Mouse (Mus musculus) erythroblast, embryonic 14.5 days (primary cell): ENCODE data around the gene Sap25.

Experiments
- GATA1 ChIP-seq: IDR thresholded peaks from 2 replicates; pipeline ENCODE4 v1.6.1; 2012; ENCODE audit warnings: low read length, inconsistent platforms, mixed read lengths
- TAL1 ChIP-seq: IDR thresholded peaks from 3 replicates; pipeline ENCODE4 v1.6.1; 2012; ENCODE audit warnings: low read length, inconsistent platforms, mixed read lengths

DNA sequence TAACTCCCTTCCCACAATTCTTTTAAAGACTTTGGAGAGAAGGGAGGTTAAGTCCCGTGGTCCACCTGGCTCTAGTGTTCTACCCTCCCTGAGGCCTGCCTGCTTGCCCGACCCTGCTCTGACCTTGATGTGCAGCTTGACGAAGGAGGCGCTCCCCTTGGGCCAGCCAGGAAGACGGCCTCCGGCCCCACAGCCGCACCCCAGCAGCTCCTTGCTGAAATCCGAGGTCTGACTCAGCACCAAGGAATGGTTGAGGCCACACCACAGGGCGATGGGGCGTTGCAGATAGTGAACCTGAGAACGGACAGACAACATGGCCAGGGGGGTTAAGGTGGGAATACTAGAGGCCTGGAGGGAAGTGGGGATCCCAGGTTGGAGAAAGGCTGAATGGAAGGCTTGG, 27.6 kb upstream of the Sap25 start, which contains the start of gene Pcolce:
- TF ChIP-seq TAL1, result no peak
- TF ChIP-seq GATA1, result no peak
